Mouse (Mus musculus): Measurements from ENCODE around the gene Heatr5a.

Gene Heatr5a

GRCm38 (mm10) chr12:51847953-51848680 is 123.0 kb downstream of the Heatr5a start:
- no peak for DNase-seq (ENCODE audit: low read depth, low spot score)

- no peak for DNase-seq (ENCODE audit: low read depth, low spot score)
Measured at GRCm38 (mm10) chr12:51845261-51845660, 125.9 kb downstream of the Heatr5a start.

- DNase-seq (ENCODE audit: low read depth, low spot score), result no peak
Measured at GRCm38 (mm10) chr12:51844771-51845256, 126.3 kb downstream of the Heatr5a start.

GRCm38 (mm10) chr12:51843576-51844520 is 127.3 kb downstream of the Heatr5a start:
- DNase-seq (ENCODE audit: low read depth, low spot score), result no peak

GRCm38 (mm10) chr12:51842081-51842864 is 128.8 kb downstream of the Heatr5a start:
- DNase-seq (ENCODE audit: low read depth, low spot score), result no peak

GRCm38 (mm10) chr12:51839856-51840255 is 131.3 kb downstream of the Heatr5a start:
- DNase-seq (ENCODE audit: low read depth, low spot score), result no peak

- no peak for DNase-seq (ENCODE audit: low read depth, low spot score)
Measured at GRCm38 (mm10) chr12:51835219-51835618, 135.9 kb downstream of the Heatr5a start.

GRCm38 (mm10) chr12:51831931-51832330 is 139.2 kb downstream of the Heatr5a start:
- DNase-seq (ENCODE audit: low read depth, low spot score), result no peak

GRCm38 (mm10) chr12:51831296-51831695 is 139.8 kb downstream of the Heatr5a start:
- DNase-seq (ENCODE audit: low read depth, low spot score), result no peak

GRCm38 (mm10) chr12:51830671-51831070 is 140.4 kb downstream of the Heatr5a start:
- DNase-seq (ENCODE audit: low read depth, low spot score), result no peak

- no peak for DNase-seq (ENCODE audit: low read depth, low spot score)
Measured at GRCm38 (mm10) chr12:51830077-51830402, 141.1 kb downstream of the Heatr5a start.

- no peak for DNase-seq (ENCODE audit: low read depth, low spot score)
Measured at GRCm38 (mm10) chr12:51829290-51830076, 141.6 kb downstream of the Heatr5a start, which contains the start of gene Hectd1. Gene Hectd1, minus strand, starts transcription at chr12:51829536.

GRCm38 (mm10) chr12:51828716-51829289 is 142.3 kb downstream of the Heatr5a start:
- no peak for DNase-seq (ENCODE audit: low read depth, low spot score)

GRCm38 (mm10) chr12:51827958-51828650 is 143.0 kb downstream of the Heatr5a start:
- DNase-seq (ENCODE audit: low read depth, low spot score), result no peak
